Mouse (Mus musculus) neural tube, embryonic 10.5 days (tissue): ENCODE measurements around the gene Tgfa.

Experiments used
- DNase-seq: peaks from one replicate; pipeline ENCODE4 v3.0.0-alpha.2; 2017; ENCODE audit warnings: low spot score; ENCODE audit errors: extremely low spot score

Gene Tgfa

GRCm38 (mm10) chr6:86194941-86195932, at the start of gene Tgfa:
TSS of gene Tgfa (plus strand) at chr6:86195223.
- DNase-seq, result peak; percentile 67

GRCm38 (mm10) chr6:86148518-86148917, 46.5 kb upstream of the Tgfa start:
- no peak for DNase-seq

- DNase-seq, result no peak
Measured at GRCm38 (mm10) chr6:86149001-86149400, 46.0 kb upstream of the Tgfa start.

GRCm38 (mm10) chr6:86152676-86153075, 42.3 kb upstream of the Tgfa start:
- DNase-seq, result no peak

GRCm38 (mm10) chr6:86153436-86153990, 41.5 kb upstream of the Tgfa start:
- no peak for DNase-seq

- DNase-seq, result no peak
Measured at GRCm38 (mm10) chr6:86154006-86154405, 41.0 kb upstream of the Tgfa start.

- no peak for DNase-seq
Measured at GRCm38 (mm10) chr6:86154481-86154880, 40.5 kb upstream of the Tgfa start.

GRCm38 (mm10) chr6:86157253-86158234, 37.5 kb upstream of the Tgfa start:
- no peak for DNase-seq

- DNase-seq, result no peak
Measured at GRCm38 (mm10) chr6:86160878-86161277, 34.1 kb upstream of the Tgfa start.

GRCm38 (mm10) chr6:86161586-86161985, 33.4 kb upstream of the Tgfa start:
- DNase-seq, result no peak

- DNase-seq, result no peak
Measured at GRCm38 (mm10) chr6:86164028-86164427, 31.0 kb upstream of the Tgfa start.

GRCm38 (mm10) chr6:86166426-86166825, 28.6 kb upstream of the Tgfa start:
- no peak for DNase-seq

- DNase-seq, result no peak
Measured at GRCm38 (mm10) chr6:86167851-86168250, 27.2 kb upstream of the Tgfa start.

GRCm38 (mm10) chr6:86169166-86169565, 25.9 kb upstream of the Tgfa start:
- DNase-seq, result no peak

- DNase-seq, result no peak
Measured at GRCm38 (mm10) chr6:86176236-86176635, 18.8 kb upstream of the Tgfa start.

- DNase-seq, result no peak
Measured at GRCm38 (mm10) chr6:86176721-86177120, 18.3 kb upstream of the Tgfa start.

GRCm38 (mm10) chr6:86177331-86177982, 17.6 kb upstream of the Tgfa start:
- DNase-seq, result no peak

- no peak for DNase-seq
Measured at GRCm38 (mm10) chr6:86180617-86181016, 14.4 kb upstream of the Tgfa start.

GRCm38 (mm10) chr6:86182016-86182415, 13.0 kb upstream of the Tgfa start:
- no peak for DNase-seq

GRCm38 (mm10) chr6:86182626-86183025, 12.4 kb upstream of the Tgfa start:
- DNase-seq, result no peak
